Mouse (Mus musculus): Measurements from ENCODE around the gene Map7. TPM values are rescaled to one million over a fixed set of nuclear protein-coding genes. Genes with fewer than 3 reads are reported as not detected.

The Map7 gene
- polyA plus RNA-seq, 1 experiment from 2014 or later, result 8.2 TPM

DNA sequence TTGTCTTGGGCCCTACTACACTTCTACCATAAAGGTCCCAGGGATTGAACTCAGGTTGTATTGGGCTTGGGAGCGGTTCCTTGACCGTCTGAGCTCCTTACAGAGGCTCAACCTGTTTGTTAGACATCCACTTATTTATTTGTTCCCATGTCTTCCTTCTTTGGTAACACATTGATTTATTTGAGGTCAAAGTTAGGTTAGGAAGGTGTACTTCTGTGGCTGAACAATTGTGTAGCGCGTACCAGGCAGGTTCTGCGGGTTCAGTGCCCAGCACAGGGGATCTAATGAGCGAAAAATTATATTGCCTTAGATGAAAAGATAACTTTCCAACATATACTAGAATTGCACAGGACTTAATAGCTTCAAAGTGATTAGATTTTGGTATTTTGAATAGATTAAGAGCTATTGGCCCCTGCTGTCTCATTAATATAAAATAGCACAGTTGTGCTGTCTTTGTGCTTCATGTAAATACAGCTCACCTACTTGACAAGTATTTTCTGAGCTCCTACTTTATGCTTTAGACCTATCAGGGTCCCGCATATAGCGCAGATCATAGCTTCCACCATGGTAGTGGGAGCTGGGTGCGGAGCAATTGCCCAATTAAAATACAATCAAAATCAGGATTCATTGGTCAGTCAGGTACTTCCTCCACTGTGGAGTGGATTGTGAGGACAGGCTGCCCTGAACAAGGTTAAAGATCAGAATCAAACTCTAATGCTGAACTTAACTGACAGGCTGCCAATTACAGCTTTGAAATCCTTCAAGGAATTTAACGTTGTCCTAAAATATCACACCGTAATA lies 162.9 kb downstream of the Map7 start:
- Histone ChIP-seq H3K9ac (ENCODE audit: low read length) (peak overlapping the region; percentile 92), H3K4me3 (ENCODE audit: low read depth, low read length) (peak overlapping the region; percentile 94), H3K27me3 (ENCODE audit: control insufficient read depth, insufficient read depth, low read length) (no peaks in the 10 kb centered on the region), H3K36me3 (ENCODE audit: control insufficient read depth, insufficient read depth, low read length) (no peaks in the 10 kb centered on the region), H3K9me3 (ENCODE audit: control insufficient read depth, low read length) (no peaks in the 10 kb centered on the region), H3K4me2 (ENCODE audit: low read depth, low read length, severe bottlenecking) (peak overlapping the region; percentile 54), H3K27ac (ENCODE audit: low read depth, low read length) (peak overlapping the region; percentile 99), H3K4me1 (replicated peaks; ENCODE audit: control insufficient read depth, insufficient read depth, low read length) (peaks cover 4% of the 10 kb centered on the region)
- DNase-seq (ENCODE audit: low spot score), result no peak
- WGBS, result 51% methylated on average over 11 of the region's 11 CpGs
- no peak for ATAC-seq (replicated peaks; ENCODE audit: low FRiP score)

DNA sequence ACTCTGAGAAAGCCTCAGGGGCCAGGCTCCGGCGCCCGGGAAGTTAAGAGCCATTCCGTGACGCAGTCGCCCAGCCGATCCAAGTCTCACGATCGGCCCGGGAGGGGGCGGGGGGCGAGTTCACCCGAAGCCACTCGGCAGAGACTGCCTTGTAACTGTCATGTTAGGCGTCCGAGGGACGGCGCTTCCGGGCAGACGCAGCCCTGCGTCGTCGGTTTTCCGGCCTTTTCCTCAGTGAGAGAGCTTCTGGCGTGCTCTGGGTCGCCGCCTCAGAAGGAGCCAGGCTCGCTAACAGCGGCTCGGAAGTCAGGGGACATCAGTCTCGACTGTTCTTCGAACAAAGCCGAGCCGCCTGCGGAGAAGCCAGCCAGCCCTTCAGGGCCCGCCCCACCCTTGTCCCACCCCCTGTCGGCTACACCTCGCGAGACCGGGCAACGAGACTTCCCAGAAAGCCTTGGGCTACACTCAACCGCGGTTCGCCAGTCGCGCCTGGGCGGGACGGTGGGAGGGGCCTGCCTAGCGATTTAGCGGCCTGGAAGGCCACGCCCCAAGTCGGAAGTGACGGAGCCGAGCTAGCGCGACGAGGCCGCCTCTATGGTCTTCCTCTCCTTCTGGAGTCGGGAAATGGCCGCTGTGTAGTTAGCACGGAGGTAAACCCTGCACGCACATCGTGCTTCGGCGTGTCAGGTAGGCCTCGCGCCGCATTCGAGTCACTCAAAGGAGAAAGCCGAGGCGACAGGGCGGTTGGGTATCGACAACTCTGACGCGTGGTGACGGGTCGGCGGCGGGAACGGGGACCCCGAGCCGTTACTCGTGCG lies 163.9 kb downstream of the Map7 start, which contains the start of gene Bclaf1:
Gene Bclaf1 (plus strand): TSS at position 552 of the 818 bp plus-strand sequence.
- H3K36me3 ChIP-seq (ENCODE audit: control insufficient read depth, insufficient read depth, low read length), result no peaks in the 10 kb centered on the region
- H3K4me1 ChIP-seq (replicated peaks; ENCODE audit: control insufficient read depth, insufficient read depth, low read length), result peaks cover 4% of the 10 kb centered on the region
- H3K27me3 ChIP-seq (ENCODE audit: control insufficient read depth, insufficient read depth, low read length), result no peaks in the 10 kb centered on the region
- peak within 1 kb of the TSS; percentile 94 for H3K4me3 ChIP-seq (ENCODE audit: low read depth, low read length)
- under 1% methylated on average over 82 of the region's 84 CpGs for WGBS
- no peaks in the 10 kb centered on the region for H3K9me3 ChIP-seq (ENCODE audit: control insufficient read depth, low read length)
- DNase-seq (ENCODE audit: low spot score), result peak; percentile 100
- H3K9ac ChIP-seq (ENCODE audit: low read length), result peak within 1 kb of the TSS; percentile 92
- peak within 1 kb of the TSS; percentile 56 for H3K4me2 ChIP-seq (ENCODE audit: low read depth, low read length, severe bottlenecking)
- ATAC-seq (replicated peaks; ENCODE audit: low FRiP score), result peak; percentile 98
- H3K27ac ChIP-seq (ENCODE audit: low read depth, low read length), result peak within 1 kb of the TSS; percentile 99

DNA sequence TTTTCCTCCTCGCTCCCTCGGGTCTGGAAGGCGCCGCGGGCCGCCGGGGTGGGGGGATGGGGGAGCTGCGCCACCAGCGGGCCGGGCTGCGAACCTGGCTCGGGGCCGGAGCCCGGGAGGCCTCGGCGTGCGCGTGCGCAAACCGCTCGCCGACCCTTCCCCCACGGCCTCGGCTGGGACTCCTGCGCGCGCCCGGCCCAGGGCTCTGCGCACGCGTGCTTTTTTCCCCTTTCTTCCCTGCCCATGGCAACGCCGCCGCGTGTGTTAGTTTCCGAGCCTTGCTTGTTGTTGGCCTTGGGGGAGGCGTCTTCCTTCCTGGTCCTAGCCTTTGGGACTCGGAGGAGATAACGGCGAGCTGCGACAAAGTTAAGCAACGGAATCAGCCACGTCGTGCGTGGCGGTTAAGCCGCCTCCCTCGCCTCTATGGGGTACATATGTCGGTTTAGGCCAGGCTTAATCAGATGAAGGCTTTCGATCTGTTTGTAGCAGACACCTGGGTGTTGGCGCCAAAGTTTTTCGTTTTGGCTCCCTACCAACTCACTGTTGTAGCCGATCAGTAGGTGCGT lies 164.5 kb downstream of the Map7 start:
- peaks cover 4% of the 10 kb centered on the region for H3K4me1 ChIP-seq (replicated peaks; ENCODE audit: control insufficient read depth, insufficient read depth, low read length)
- DNase-seq (ENCODE audit: low spot score), result peak; percentile 94
- H3K27me3 ChIP-seq (ENCODE audit: control insufficient read depth, insufficient read depth, low read length), result no peaks in the 10 kb centered on the region
- H3K4me3 ChIP-seq (ENCODE audit: low read depth, low read length), result peak overlapping the region; percentile 94
- H3K4me2 ChIP-seq (ENCODE audit: low read depth, low read length, severe bottlenecking), result peak overlapping the region; percentile 56
- peak overlapping the region; percentile 92 for H3K9ac ChIP-seq (ENCODE audit: low read length)
- no peaks in the 10 kb centered on the region for H3K9me3 ChIP-seq (ENCODE audit: control insufficient read depth, low read length)
- under 1% methylated on average over 47 of the region's 54 CpGs for WGBS
- peak overlapping the region; percentile 99 for H3K27ac ChIP-seq (ENCODE audit: low read depth, low read length)
- peak; percentile 83 for ATAC-seq (replicated peaks; ENCODE audit: low FRiP score)
- H3K36me3 ChIP-seq (ENCODE audit: control insufficient read depth, insufficient read depth, low read length), result no peaks in the 10 kb centered on the region

DNA sequence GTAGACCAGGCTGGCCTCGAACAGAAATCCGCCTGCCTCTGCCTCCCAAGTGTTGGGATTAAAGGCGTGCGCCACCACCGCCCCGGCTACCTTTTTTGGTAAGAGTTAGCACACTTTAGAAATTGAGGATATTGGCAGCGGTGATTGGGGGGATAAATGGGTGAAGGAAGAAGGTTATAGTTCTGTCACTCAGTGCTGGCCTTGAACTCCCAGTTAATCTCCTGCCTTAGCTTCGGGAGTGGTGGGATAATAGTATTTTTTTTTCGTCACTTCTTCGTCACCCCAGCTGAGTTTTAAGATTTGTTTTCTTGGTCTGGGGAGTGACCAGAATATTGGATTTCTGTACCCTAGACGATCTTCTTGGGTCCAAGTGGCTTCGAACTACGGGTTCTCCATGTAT lies 165.2 kb downstream of the Map7 start:
- ATAC-seq (replicated peaks; ENCODE audit: low FRiP score), result no peak
- Histone ChIP-seq H3K9ac (ENCODE audit: low read length) (peak overlapping the region; percentile 92), H3K27ac (ENCODE audit: low read depth, low read length) (no peak overlapping the region)

DNA sequence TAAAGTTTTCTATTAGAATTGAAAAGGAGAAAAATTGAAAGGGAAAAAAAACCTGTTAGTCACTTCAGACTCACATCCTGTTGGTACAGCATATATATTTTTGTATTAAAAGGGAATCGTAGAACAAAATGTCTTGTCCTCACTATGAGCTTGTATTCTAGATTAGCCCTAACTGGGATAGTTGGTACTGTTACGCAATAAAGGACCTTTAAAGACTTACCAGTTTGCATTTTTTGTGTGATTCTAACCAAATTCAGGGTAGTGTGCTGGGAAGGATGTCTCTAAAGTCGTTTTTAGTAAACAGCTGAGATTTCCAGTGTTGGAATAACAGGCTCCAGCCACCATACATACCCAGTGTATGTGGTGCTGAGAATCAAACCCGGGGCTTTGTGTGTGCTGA lies 165.7 kb downstream of the Map7 start:
- Histone ChIP-seq H3K27me3 (ENCODE audit: control insufficient read depth, insufficient read depth, low read length) (no peaks in the 10 kb centered on the region), H3K9me3 (ENCODE audit: control insufficient read depth, low read length) (no peaks in the 10 kb centered on the region), H3K4me3 (ENCODE audit: low read depth, low read length) (peak overlapping the region; percentile 94; the same call in 1 of the 2 replicates), H3K4me1 (replicated peaks; ENCODE audit: control insufficient read depth, insufficient read depth, low read length) (peaks cover 4% of the 10 kb centered on the region), H3K9ac (ENCODE audit: low read length) (no peak overlapping the region), H3K36me3 (ENCODE audit: control insufficient read depth, insufficient read depth, low read length) (peaks cover 3% of the 10 kb centered on the region; the same call in 1 of the 2 replicates), H3K27ac (ENCODE audit: low read depth, low read length) (no peak overlapping the region), H3K4me2 (ENCODE audit: low read depth, low read length, severe bottlenecking) (peak overlapping the region; percentile 56; the same call in 1 of the 2 replicates)
- WGBS, result 87% methylated on average over 4 of the region's 4 CpGs
- DNase-seq (ENCODE audit: low spot score) (no peak), ATAC-seq (replicated peaks; ENCODE audit: low FRiP score) (no peak)

More for the DNA sequence above, 165.2 kb downstream of the Map7 start:
- Histone ChIP-seq H3K4me2 (ENCODE audit: low read depth, low read length, severe bottlenecking) (peak overlapping the region; percentile 56), H3K4me3 (ENCODE audit: low read depth, low read length) (peak overlapping the region; percentile 94), H3K36me3 (ENCODE audit: control insufficient read depth, insufficient read depth, low read length) (no peaks in the 10 kb centered on the region; the same call in 1 of the 2 replicates), H3K9me3 (ENCODE audit: control insufficient read depth, low read length) (no peaks in the 10 kb centered on the region), H3K4me1 (replicated peaks; ENCODE audit: control insufficient read depth, insufficient read depth, low read length) (peaks cover 4% of the 10 kb centered on the region), H3K27me3 (ENCODE audit: control insufficient read depth, insufficient read depth, low read length) (no peaks in the 10 kb centered on the region)
- WGBS, result 56% methylated on average over 13 of the region's 13 CpGs
- DNase-seq (ENCODE audit: low spot score), result no peak

DNA sequence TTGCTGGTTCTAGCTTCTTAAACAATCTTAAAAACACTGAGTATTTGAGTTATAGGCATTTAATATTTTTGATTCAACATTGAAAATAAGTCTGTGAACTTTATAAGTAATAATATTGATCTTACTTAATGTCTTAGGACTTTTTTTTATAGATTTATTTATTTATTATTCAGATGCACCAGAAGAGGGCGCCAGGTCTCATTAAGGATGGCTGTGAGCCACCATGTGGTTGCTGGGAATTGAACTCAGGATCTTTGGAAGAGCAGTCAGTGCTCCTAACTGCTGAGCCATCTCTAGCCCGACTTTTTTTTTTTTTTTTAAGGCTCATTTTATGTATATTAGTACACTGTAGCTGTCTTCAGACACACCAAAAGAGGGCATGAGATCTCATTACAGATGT lies 166.5 kb downstream of the Map7 start:
- Histone ChIP-seq H3K4me2 (ENCODE audit: low read depth, low read length, severe bottlenecking) (no peak overlapping the region), H3K27ac (ENCODE audit: low read depth, low read length) (no peak overlapping the region), H3K36me3 (ENCODE audit: control insufficient read depth, insufficient read depth, low read length) (peaks cover 9% of the 10 kb centered on the region; the same call in 1 of the 2 replicates), H3K4me1 (replicated peaks; ENCODE audit: control insufficient read depth, insufficient read depth, low read length) (peaks cover 4% of the 10 kb centered on the region), H3K27me3 (ENCODE audit: control insufficient read depth, insufficient read depth, low read length) (no peaks in the 10 kb centered on the region), H3K4me3 (ENCODE audit: low read depth, low read length) (no peak overlapping the region), H3K9me3 (ENCODE audit: control insufficient read depth, low read length) (no peaks in the 10 kb centered on the region), H3K9ac (ENCODE audit: low read length) (no peak overlapping the region)
- no peak for ATAC-seq (replicated peaks; ENCODE audit: low FRiP score)
- no peak for DNase-seq (ENCODE audit: low spot score)
- 64% methylated on average over 2 of the region's 2 CpGs for WGBS

DNA sequence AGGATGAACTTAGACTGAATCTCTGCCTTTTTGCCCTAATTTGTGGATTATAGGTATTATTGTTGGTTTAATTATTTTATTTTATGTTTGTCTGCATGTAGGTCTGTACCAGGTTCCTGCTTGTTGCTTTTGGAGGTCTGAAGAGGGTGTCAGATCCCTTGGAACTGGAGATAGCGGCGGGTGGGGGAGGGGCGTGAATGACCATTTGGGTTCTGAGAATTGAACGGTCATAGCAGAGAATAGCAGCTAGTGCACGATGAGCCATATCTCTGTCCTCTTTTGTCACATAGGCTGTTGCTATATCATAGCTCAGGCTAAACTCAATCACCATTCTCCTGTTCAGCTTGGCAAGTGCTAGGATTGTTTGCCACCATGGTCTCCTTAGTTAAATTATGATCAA lies 169.2 kb downstream of the Map7 start:
- Histone ChIP-seq H3K4me3 (ENCODE audit: low read depth, low read length) (no peak overlapping the region), H3K36me3 (ENCODE audit: control insufficient read depth, insufficient read depth, low read length) (peaks cover 9% of the 10 kb centered on the region; the same call in 1 of the 2 replicates), H3K4me1 (replicated peaks; ENCODE audit: control insufficient read depth, insufficient read depth, low read length) (peaks cover 2% of the 10 kb centered on the region), H3K9me3 (ENCODE audit: control insufficient read depth, low read length) (no peaks in the 10 kb centered on the region), H3K27ac (ENCODE audit: low read depth, low read length) (no peak overlapping the region), H3K27me3 (ENCODE audit: control insufficient read depth, insufficient read depth, low read length) (no peaks in the 10 kb centered on the region), H3K9ac (ENCODE audit: low read length) (no peak overlapping the region), H3K4me2 (ENCODE audit: low read depth, low read length, severe bottlenecking) (no peak overlapping the region)
- WGBS, result 91% methylated on average over 5 of the region's 5 CpGs
- DNase-seq (ENCODE audit: low spot score) (no peak), ATAC-seq (replicated peaks; ENCODE audit: low FRiP score) (no peak)

DNA sequence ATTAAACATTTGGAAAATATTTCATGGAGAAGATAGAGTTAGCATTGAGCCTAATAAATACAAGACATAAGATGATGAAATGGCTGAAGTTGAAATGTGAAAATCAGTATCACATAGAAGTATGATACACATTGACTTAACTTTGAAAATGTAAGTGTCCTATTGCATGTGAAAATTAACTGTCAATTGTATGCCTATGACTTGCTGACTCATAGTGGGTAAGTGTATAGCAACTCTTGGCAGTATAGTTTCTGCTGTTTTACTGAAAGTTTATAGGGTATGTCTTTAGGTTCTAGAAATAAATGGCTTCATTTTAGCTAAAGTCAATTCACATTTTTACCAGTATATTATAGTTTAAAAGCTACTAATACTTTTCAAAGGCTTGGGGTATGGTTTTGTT lies 178.0 kb downstream of the Map7 start:
- no peak for DNase-seq (ENCODE audit: low spot score)
- ATAC-seq (replicated peaks; ENCODE audit: low FRiP score), result no peak
- H3K27ac ChIP-seq (ENCODE audit: low read depth, low read length), result no peak overlapping the region
- no peaks in the 10 kb centered on the region for H3K4me1 ChIP-seq (replicated peaks; ENCODE audit: control insufficient read depth, insufficient read depth, low read length)
- H3K36me3 ChIP-seq (ENCODE audit: control insufficient read depth, insufficient read depth, low read length), result peaks cover 5% of the 10 kb centered on the region
- H3K4me2 ChIP-seq (ENCODE audit: low read depth, low read length, severe bottlenecking), result no peak overlapping the region
- no peaks in the 10 kb centered on the region for H3K27me3 ChIP-seq (ENCODE audit: control insufficient read depth, insufficient read depth, low read length)
- no peak overlapping the region for H3K4me3 ChIP-seq (ENCODE audit: low read depth, low read length)
- no peak overlapping the region for H3K9ac ChIP-seq (ENCODE audit: low read length)
- no peaks in the 10 kb centered on the region for H3K9me3 ChIP-seq (ENCODE audit: control insufficient read depth, low read length)
